In genomic region chr14:58598867-58599266, GRCm38 (mm10) we compare ENCODE assay signal across 14 mouse cellular contexts.
"Had no signal": no experiment of that assay in that cellular context is flagged by ENCODE, and none has a peak within 500 bp of the region (broad histone marks: within the 10 kb centered on the region; RNA-seq: fewer than 3 reads in every experiment).

No protein-coding gene starts in this region.

- ATAC-seq: midbrain, embryonic 16.5 days had no signal

- H3K27ac ChIP-seq: kidney, postnatal 0 days; limb, embryonic 13.5 days; liver, embryonic 14.5 days; midbrain, embryonic 12.5 days; neural tube, embryonic 13.5 days had no signal

- H3K4me3 ChIP-seq: limb, embryonic 13.5 days; midbrain, embryonic 12.5 days; neural tube, embryonic 13.5 days had no signal

- H3K36me3 ChIP-seq: limb, embryonic 13.5 days; midbrain, embryonic 12.5 days; neural tube, embryonic 13.5 days had no signal

- H3K27me3 ChIP-seq: limb, embryonic 13.5 days; midbrain, embryonic 12.5 days; neural tube, embryonic 13.5 days had no signal

- H3K9ac ChIP-seq: limb, embryonic 13.5 days; liver, embryonic 14.5 days; midbrain, embryonic 12.5 days; neural tube, embryonic 13.5 days had no signal

- H3K4me1 ChIP-seq: limb, embryonic 13.5 days; midbrain, embryonic 12.5 days; neural tube, embryonic 13.5 days had no signal

- H3K9me3 ChIP-seq: limb, embryonic 13.5 days; midbrain, embryonic 12.5 days; neural tube, embryonic 13.5 days had no signal

- H3K4me2 ChIP-seq: limb, embryonic 13.5 days; midbrain, embryonic 12.5 days; neural tube, embryonic 13.5 days had no signal

- DNase-seq: kidney, adult 9 months; kidney, postnatal 36 days; lung, adult 18-20 months; right cerebral cortex, adult 18-20 months; right cerebral cortex, postnatal 4 days; spleen, adult 18-20 months; thymus, adult 18-20 months; thymus, postnatal 14 days had no signal
